Comparison of ENCODE assay signal across 9 mouse cellular contexts in genomic region chr4:104366491-104366890, GRCm38 (mm10).
DNase-seq lines count a peak whose midpoint lies in the region; ATAC-seq lines count a peak whose summit lies in the region.
"Had no signal": no experiment of that assay in that cellular context is flagged by ENCODE, and none has a peak within 500 bp of the region (broad histone marks: within the 10 kb centered on the region; RNA-seq: fewer than 3 reads in every experiment).

No protein-coding gene starts in this region.

- no peaks in the 10 kb centered on the region for H3K9me3 ChIP-seq in kidney, embryonic 14.5 days (ENCODE audit: control insufficient read depth, low read length)
- no peaks in the 10 kb centered on the region for H3K9me3 ChIP-seq in embryonic facial prominence, embryonic 10.5 days
- no peaks in the 10 kb centered on the region for H3K9me3 ChIP-seq in hindbrain, embryonic 15.5 days
- H3K9me3 ChIP-seq in midbrain, embryonic 14.5 days (ENCODE audit: control insufficient read depth, low read length): no peaks in the 10 kb centered on the region

- no peak overlapping the region for H3K27ac ChIP-seq in kidney, embryonic 14.5 days (ENCODE audit: low read depth, low read length)
- peak overlapping the region; percentile 78; the same call in 1 of the 2 replicates for H3K27ac ChIP-seq in embryonic facial prominence, embryonic 10.5 days (replicated peaks)
- peak overlapping the region; percentile 92 for H3K27ac ChIP-seq in hindbrain, embryonic 15.5 days (replicated peaks)
- H3K27ac ChIP-seq in midbrain, embryonic 14.5 days (replicated peaks; ENCODE audit: low read depth, low read length): peak overlapping the region; percentile 94

- no peak for ATAC-seq in kidney, embryonic 14.5 days (ENCODE audit: low FRiP score, low TSS enrichment)
- ATAC-seq in hindbrain, embryonic 15.5 days (ENCODE audit: low FRiP score, low read depth): no peak
- no peak for ATAC-seq in midbrain, embryonic 14.5 days (ENCODE audit: low FRiP score, low TSS enrichment)
- no peak for ATAC-seq in monocyte, adult 5-6 weeks (replicated peaks; ENCODE audit: insufficient number of reproducible peaks, low FRiP score, low TSS enrichment, poor library complexity, severe bottlenecking)

- peaks cover 43% of the 10 kb centered on the region for H3K27me3 ChIP-seq in kidney, embryonic 14.5 days (ENCODE audit: control insufficient read depth, insufficient read depth, low read length)
- peaks cover 73% of the 10 kb centered on the region for H3K27me3 ChIP-seq in embryonic facial prominence, embryonic 10.5 days (replicated peaks; ENCODE audit: low read depth, poor library complexity, severe bottlenecking)
- H3K27me3 ChIP-seq in hindbrain, embryonic 15.5 days: peaks cover 5% of the 10 kb centered on the region; the same call in 1 of the 2 replicates
- no peaks in the 10 kb centered on the region for H3K27me3 ChIP-seq in midbrain, embryonic 14.5 days (ENCODE audit: control insufficient read depth, insufficient read depth, low read length)

- WGBS in kidney, embryonic 14.5 days: 6% methylated on average over 8 of the region's 8 CpGs
- WGBS in embryonic facial prominence, embryonic 10.5 days: 2% methylated on average over 8 of the region's 8 CpGs
- 9% methylated on average over 8 of the region's 8 CpGs for WGBS in hindbrain, embryonic 15.5 days
- 8% methylated on average over 8 of the region's 8 CpGs for WGBS in midbrain, embryonic 14.5 days

- H3K4me2 ChIP-seq in kidney, embryonic 14.5 days (replicated peaks; ENCODE audit: low read depth, low read length): peak overlapping the region; percentile 97
- peak overlapping the region; percentile 96 for H3K4me2 ChIP-seq in hindbrain, embryonic 15.5 days
- H3K4me2 ChIP-seq in midbrain, embryonic 14.5 days (ENCODE audit: low read length): peak overlapping the region; percentile 80

- peak overlapping the region; percentile 48; the same call in 1 of the 2 replicates for H3K4me3 ChIP-seq in kidney, embryonic 14.5 days (ENCODE audit: low read length)
- H3K4me3 ChIP-seq in embryonic facial prominence, embryonic 10.5 days: peak overlapping the region; percentile 79
- peak overlapping the region; percentile 85 for H3K4me3 ChIP-seq in hindbrain, embryonic 15.5 days
- peak overlapping the region; percentile 78 for H3K4me3 ChIP-seq in midbrain, embryonic 14.5 days (replicated peaks; ENCODE audit: low read depth, low read length)

- peak overlapping the region; percentile 59; the same call in 1 of the 2 replicates for H3K9ac ChIP-seq in kidney, embryonic 14.5 days (ENCODE audit: low read depth, low read length)
- H3K9ac ChIP-seq in hindbrain, embryonic 15.5 days: peak overlapping the region; percentile 90
- peak overlapping the region; percentile 88 for H3K9ac ChIP-seq in midbrain, embryonic 14.5 days (replicated peaks; ENCODE audit: low read length)

- no peaks in the 10 kb centered on the region for H3K36me3 ChIP-seq in kidney, embryonic 14.5 days (ENCODE audit: control insufficient read depth, insufficient read depth, low read length)
- H3K36me3 ChIP-seq in embryonic facial prominence, embryonic 10.5 days (replicated peaks): no peaks in the 10 kb centered on the region
- no peaks in the 10 kb centered on the region for H3K36me3 ChIP-seq in hindbrain, embryonic 15.5 days
- no peaks in the 10 kb centered on the region for H3K36me3 ChIP-seq in midbrain, embryonic 14.5 days (ENCODE audit: control insufficient read depth, insufficient read depth, low read length)
- H3K36me3 ChIP-seq: G1E had no signal

- peaks cover 6% of the 10 kb centered on the region; the same call in 1 of the 2 replicates for H3K4me1 ChIP-seq in kidney, embryonic 14.5 days (ENCODE audit: control insufficient read depth, insufficient read depth, low read length)
- peaks cover 35% of the 10 kb centered on the region for H3K4me1 ChIP-seq in embryonic facial prominence, embryonic 10.5 days
- H3K4me1 ChIP-seq in hindbrain, embryonic 15.5 days (replicated peaks): peaks cover 23% of the 10 kb centered on the region
- peaks cover 13% of the 10 kb centered on the region for H3K4me1 ChIP-seq in midbrain, embryonic 14.5 days (ENCODE audit: control insufficient read depth, insufficient read depth, low read length)

- no peak for DNase-seq in kidney, adult 8-10 months
- DNase-seq in embryonic facial prominence, embryonic 10.5 days (ENCODE audit: low spot score): no peak
- DNase-seq in midbrain, embryonic 14.5 days: peak; percentile 63
- DNase-seq in left cerebral cortex, adult 11 months (ENCODE audit: low spot score): no peak
- DNase-seq in layer of hippocampus, adult 9-11 months: no peak
